Mouse (Mus musculus) G1E (cell line): ENCODE data around the gene Irak1bp1.

Experiments
- CTCF ChIP-seq: IDR thresholded peaks from 2 replicates; pipeline ENCODE4 v1.5.1; 2012; ENCODE audit warnings: low read depth, low read length, inconsistent platforms, mixed read lengths
- GATA1 ChIP-seq: IDR thresholded peaks from 2 replicates; pipeline ENCODE4 v1.6.1; 2012; ENCODE audit warnings: borderline replicate concordance, low read length, inconsistent platforms, mixed read lengths
- GATA2 ChIP-seq: IDR thresholded peaks from 2 replicates; pipeline ENCODE4 v1.6.1; 2012; ENCODE audit warnings: low read depth, low read length, inconsistent platforms, borderline replicate concordance

- TF ChIP-seq GATA1: no peak
- TF ChIP-seq CTCF: no peak
- TF ChIP-seq GATA2: no peak
Observed at GRCm38 (mm10) chr9:82831891-82832290, 2.6 kb downstream of the Irak1bp1 start.
